Mouse (Mus musculus) ovary, postnatal 14 days (tissue): ENCODE results near the gene Mum1.
A peak's percentile ranks its signal among the peaks of the same experiment; 100 is the strongest.
"Not testable (repeated sequence)": the region's sequence is repeated elsewhere in the genome, so short reads cannot be mapped to it uniquely, and the experiment has no call there.

Experiments used
- DNase-seq: peaks from one replicate; pipeline ENCODE4 v3.0.0; 2022; ENCODE audit warnings: low spot score

Gene Mum1

GRCm38 (mm10) chr10:80208248-80208647, 18.0 kb upstream of the Mum1 start:
- DNase-seq = no peak

- no peak for DNase-seq
Measured at GRCm38 (mm10) chr10:80208841-80209371, 17.3 kb upstream of the Mum1 start.

GRCm38 (mm10) chr10:80211547-80212103, 14.6 kb upstream of the Mum1 start:
- DNase-seq = not testable (repeated sequence)

- DNase-seq = no peak
Measured at GRCm38 (mm10) chr10:80215048-80215772, 11.0 kb upstream of the Mum1 start.

- DNase-seq = no peak
Measured at GRCm38 (mm10) chr10:80220676-80221075, 5.6 kb upstream of the Mum1 start.

GRCm38 (mm10) chr10:80223137-80223536, 3.1 kb upstream of the Mum1 start:
- not testable (repeated sequence) for DNase-seq

GRCm38 (mm10) chr10:80226071-80226415, 191 bp upstream of the Mum1 start:
- DNase-seq = no peak

GRCm38 (mm10) chr10:80227166-80227539, 919 bp downstream of the Mum1 start:
- no peak for DNase-seq

GRCm38 (mm10) chr10:80227877-80228775, 1.9 kb downstream of the Mum1 start:
- no peak for DNase-seq

GRCm38 (mm10) chr10:80236145-80236825, 10.1 kb downstream of the Mum1 start:
- DNase-seq = no peak

- no peak for DNase-seq
Measured at GRCm38 (mm10) chr10:80237020-80237419, 10.8 kb downstream of the Mum1 start.

GRCm38 (mm10) chr10:80238306-80238705, 12.1 kb downstream of the Mum1 start:
- no peak for DNase-seq

- DNase-seq = no peak
Measured at GRCm38 (mm10) chr10:80239791-80240190, 13.6 kb downstream of the Mum1 start.

GRCm38 (mm10) chr10:80242088-80242487, 15.9 kb downstream of the Mum1 start:
- DNase-seq = no peak

GRCm38 (mm10) chr10:80242607-80243006, 16.4 kb downstream of the Mum1 start:
- DNase-seq = no peak

GRCm38 (mm10) chr10:80244791-80245399, 18.7 kb downstream of the Mum1 start:
- DNase-seq = no peak

GRCm38 (mm10) chr10:80245600-80245999, 19.4 kb downstream of the Mum1 start:
- DNase-seq = peak; percentile 81

GRCm38 (mm10) chr10:80247849-80248248, 21.6 kb downstream of the Mum1 start:
- no peak for DNase-seq

- not testable (repeated sequence) for DNase-seq
Measured at GRCm38 (mm10) chr10:80248437-80248836, 22.2 kb downstream of the Mum1 start.

GRCm38 (mm10) chr10:80248971-80249640, 22.9 kb downstream of the Mum1 start, which contains the start of gene Ndufs7:
Gene Ndufs7, plus strand, starts transcription at chr10:80249121.
- peak; percentile 95 for DNase-seq

GRCm38 (mm10) chr10:80250059-80250458, 23.8 kb downstream of the Mum1 start:
- DNase-seq = no peak
